Mouse (Mus musculus) lung, adult 2 months (tissue): ENCODE data around the gene Pex10. TPM values are rescaled to one million over a fixed set of nuclear protein-coding genes. Genes with fewer than 3 reads are reported as not detected.

Experiments used
- DNase-seq: peaks from one replicate; pipeline ENCODE4 v3.0.0; 2022
- H3K4me1 ChIP-seq: fragments of 200-500 bp; 2 replicates; pipeline ENCODE4 v1.6.1; 2011; ENCODE audit warnings: low read length; ENCODE audit not compliant: control insufficient read depth, insufficient read depth
- H3K4me3 ChIP-seq: fragments of 200-500 bp; replicated peaks from 2 replicates; pipeline ENCODE3; 2011; ENCODE audit warnings: low read depth, mild to moderate bottlenecking, control low read depth, low read length; ENCODE audit errors: extremely low read depth
- CTCF ChIP-seq: fragments of 200-500 bp; IDR thresholded peaks from 2 replicates; pipeline ENCODE4 v1.5.1; 2011; ENCODE audit warnings: mild to moderate bottlenecking, low read length, control low read depth; ENCODE audit not compliant: insufficient read depth
- POLR2A ChIP-seq: fragments of 200-500 bp; IDR thresholded peaks from 2 replicates; pipeline ENCODE4 v1.6.1; 2011; ENCODE audit warnings: low read depth, mild to moderate bottlenecking, control low read depth, low read length, borderline replicate concordance; ENCODE audit errors: extremely low read depth
- WGBS: fragments of 180-500 bp; shearing (Covaris S2); methylation state at CpG from one replicate; pipeline ENCODE4 v1.1.7; 2018; 5-methylcytosine and 5-hydroxymethylcytosine counted together
- polyA plus RNA-seq: library from polyadenylated mRNA; depleted of rRNA; stranded (reverse); fragments of >200 nt; gene quantifications from 2 replicates; pipeline ENCODE4 v1.2.3, GENCODE M21; 2012; rRNA removed

Gene Pex10
- polyA plus RNA-seq, 1 experiment, result 20.8 TPM

- no peak for TF ChIP-seq CTCF
- TF ChIP-seq POLR2A, result no peak
- H3K4me1 ChIP-seq, result no peaks in the 10 kb centered on the region
- no peak overlapping the region for H3K4me3 ChIP-seq
- DNase-seq, result no peak
- 79% methylated on average over 4 of the region's 4 CpGs for WGBS
Measured at GRCm38 (mm10) chr4:155098572-155098971, 31.8 kb downstream of the Pex10 start.

GRCm38 (mm10) chr4:155107886-155108285 lies 41.1 kb downstream of the Pex10 start:
- no peak for DNase-seq
- Histone ChIP-seq H3K4me3 (no peak overlapping the region), H3K4me1 (no peaks in the 10 kb centered on the region)
- 97% methylated on average over 4 of the region's 4 CpGs for WGBS
- no peak for TF ChIP-seq POLR2A
- no peak for TF ChIP-seq CTCF

- TF ChIP-seq CTCF, result no peak
- TF ChIP-seq POLR2A, result no peak
- Histone ChIP-seq H3K4me3 (no peak overlapping the region), H3K4me1 (no peaks in the 10 kb centered on the region)
- WGBS, result 63% methylated on average over 5 of the region's 5 CpGs
- no peak for DNase-seq
Measured at GRCm38 (mm10) chr4:155109471-155109870, 42.7 kb downstream of the Pex10 start.

- TF ChIP-seq CTCF (no peak), POLR2A (no peak)
- no peak for DNase-seq
- H3K4me3 ChIP-seq, result no peak overlapping the region
- no peaks in the 10 kb centered on the region for H3K4me1 ChIP-seq
- 75% methylated on average over 8 of the region's 8 CpGs for WGBS
Measured at GRCm38 (mm10) chr4:155113766-155114410, 47.1 kb downstream of the Pex10 start.

GRCm38 (mm10) chr4:155116607-155117006 lies 49.8 kb downstream of the Pex10 start:
- DNase-seq, result no peak
- 52% methylated on average over 4 of the region's 4 CpGs for WGBS
- TF ChIP-seq CTCF (no peak), POLR2A (no peak)
- Histone ChIP-seq H3K4me1 (no peaks in the 10 kb centered on the region), H3K4me3 (no peak overlapping the region)

- WGBS, result 87% methylated on average over 6 of the region's 6 CpGs
- no peaks in the 10 kb centered on the region for H3K4me1 ChIP-seq
- no peak overlapping the region for H3K4me3 ChIP-seq
- no peak for TF ChIP-seq CTCF
- DNase-seq, result no peak
Measured at GRCm38 (mm10) chr4:155117396-155117978, 50.7 kb downstream of the Pex10 start.

- no peak for TF ChIP-seq POLR2A
- TF ChIP-seq CTCF, result no peak
- Histone ChIP-seq H3K4me1 (peaks cover 3% of the 10 kb centered on the region; the same call in 1 of the 2 replicates), H3K4me3 (no peak overlapping the region)
- 92% methylated on average over 10 of the region's 10 CpGs for WGBS
- no peak for DNase-seq
Measured at GRCm38 (mm10) chr4:155118278-155118677, 51.5 kb downstream of the Pex10 start.

GRCm38 (mm10) chr4:155120038-155120437 lies 53.2 kb downstream of the Pex10 start:
- no peak for DNase-seq
- no peak for TF ChIP-seq CTCF
- no peak for TF ChIP-seq POLR2A
- H3K4me3 ChIP-seq, result no peak overlapping the region
- 79% methylated on average over 7 of the region's 7 CpGs for WGBS
- H3K4me1 ChIP-seq, result peaks cover 3% of the 10 kb centered on the region; the same call in 1 of the 2 replicates

GRCm38 (mm10) chr4:155120583-155120982 lies 53.8 kb downstream of the Pex10 start:
- no peak for TF ChIP-seq POLR2A
- TF ChIP-seq CTCF, result no peak
- H3K4me3 ChIP-seq, result no peak overlapping the region
- WGBS, result 66% methylated on average over 5 of the region's 5 CpGs
- DNase-seq, result no peak
- peaks cover 3% of the 10 kb centered on the region; the same call in 1 of the 2 replicates for H3K4me1 ChIP-seq

- no peak for TF ChIP-seq POLR2A
- TF ChIP-seq CTCF, result no peak
- peaks cover 3% of the 10 kb centered on the region; the same call in 1 of the 2 replicates for H3K4me1 ChIP-seq
- no peak for DNase-seq
- 76% methylated on average over 6 of the region's 6 CpGs for WGBS
- no peak overlapping the region for H3K4me3 ChIP-seq
Measured at GRCm38 (mm10) chr4:155121222-155121621, 54.4 kb downstream of the Pex10 start.

Other genes starting within 250 kb of the Pex10 start
- gene Ttc34, start 229.6 kb upstream of the Pex10 start, polyA plus RNA-seq, result 4.8 and 5.1 TPM in 2 replicates
- 0.09 and 0.12 TPM in 2 replicates for gene Mmel1, start 197.4 kb upstream of the Pex10 start, polyA plus RNA-seq
- gene Fam213b, start 167.9 kb upstream of the Pex10 start, polyA plus RNA-seq, result 8.9 and 14.8 TPM in 2 replicates
- 51.1 and 56.8 TPM in 2 replicates for gene Tnfrsf14, start 138.5 kb upstream of the Pex10 start, polyA plus RNA-seq
- gene Hes5, start 106.1 kb upstream of the Pex10 start, polyA plus RNA-seq, result 0.09 TPM in 1 of 2 replicates, not detected in the other
- 35.0 and 49.1 TPM in 2 replicates for gene Pank4, start 102.9 kb upstream of the Pex10 start, polyA plus RNA-seq
- 15.1 and 23.9 TPM in 2 replicates for gene Plch2, start 10.2 kb upstream of the Pex10 start, polyA plus RNA-seq
- gene Rer1, start 19.4 kb downstream of the Pex10 start, polyA plus RNA-seq, result 76.1 and 85.9 TPM in 2 replicates
- 14.2 and 15.5 TPM in 2 replicates for gene Morn1, start 19.6 kb downstream of the Pex10 start, polyA plus RNA-seq
- 105 and 115 TPM in 2 replicates for gene Ski, start 155.6 kb downstream of the Pex10 start, polyA plus RNA-seq
- 56.7 and 59.3 TPM in 2 replicates for gene Faap20, start 182.8 kb downstream of the Pex10 start, polyA plus RNA-seq